Mouse (Mus musculus): ENCODE measurements around the gene Foxf1.

- TF ChIP-seq MAZ (IDR thresholded peaks at IDR 0.05; ENCODE audit: low read depth, low read length) (no peak), MYC (IDR thresholded peaks at IDR 0.05; ENCODE audit: low read depth, low read length) (no peak), POLR2A (IDR thresholded peaks at IDR 0.05; ENCODE audit: low read depth, low read length) (no peak), POLR2AphosphoS2 (IDR thresholded peaks at IDR 0.05; ENCODE audit: low read depth, low read length) (no peak), USF2 (conservative IDR thresholded peaks at IDR 0.05; ENCODE audit: low read depth, low read length) (no peak), CTCF (conservative IDR thresholded peaks at IDR 0.05 in 1 of 2, IDR thresholded peaks at IDR 0.05 in 1 of 2; ENCODE audit: low read depth in 2 of 2, low read length in 2 of 2) (no peak), PAX5 (IDR thresholded peaks at IDR 0.05; ENCODE audit: low read length) (no peak), MAX (IDR thresholded peaks at IDR 0.05; ENCODE audit: low read length) (no peak), ETS1 (conservative IDR thresholded peaks at IDR 0.05; ENCODE audit: low read depth, low read length) (no peak), CHD2 (IDR thresholded peaks at IDR 0.05; ENCODE audit: low read length) (no peak), HCFC1 (IDR thresholded peaks at IDR 0.05; ENCODE audit: low read depth, low read length) (no peak), USF1 (IDR thresholded peaks at IDR 0.05; ENCODE audit: low read depth, low read length) (no peak)
Measured at GRCm38 (mm10) chr8:121126694-121127093, 42.5 kb downstream of the Foxf1 start.

Measured in CH12.LX (cell line).